Mouse (Mus musculus) common myeloid progenitor, adult 5-6 weeks (primary cell): ENCODE data around the gene Hoxb8. TPM values are rescaled to one million over a fixed set of nuclear protein-coding genes. Genes with fewer than 3 reads are reported as not detected.
A peak's percentile ranks its signal among the peaks of the same experiment; 100 is the strongest.

ENCODE experiments used
- ATAC-seq: replicated peaks from 2 replicates; pipeline ENCODE4 v1.8.0; 2016; ENCODE audit warnings: low read depth, mild to moderate bottlenecking, moderate TSS enrichment, inconsistent platforms; ENCODE audit not compliant: poor library complexity, severe bottlenecking
- total RNA-seq: library from RNA; stranded (forward); fragments of 200-1000, 187-1606 nt; gene quantifications from 2 replicates; pipeline ENCODE4 v1.2.3, GENCODE M21; 2017

Hoxb8 gene
- total RNA-seq, 1 experiment from 2014 or later, result not detected

- ATAC-seq, result no peak
These were observed 3.3 kb downstream of the Hoxb8 start for GRCm38 (mm10) chr11:96284774-96285734.

GRCm38 (mm10) chr11:96285771-96286738 is 4.3 kb downstream of the Hoxb8 start, which contains the start of gene Hoxb7:
Gene Hoxb7 (plus strand): TSS chr11:96286623.
- no peak for ATAC-seq

DNA sequence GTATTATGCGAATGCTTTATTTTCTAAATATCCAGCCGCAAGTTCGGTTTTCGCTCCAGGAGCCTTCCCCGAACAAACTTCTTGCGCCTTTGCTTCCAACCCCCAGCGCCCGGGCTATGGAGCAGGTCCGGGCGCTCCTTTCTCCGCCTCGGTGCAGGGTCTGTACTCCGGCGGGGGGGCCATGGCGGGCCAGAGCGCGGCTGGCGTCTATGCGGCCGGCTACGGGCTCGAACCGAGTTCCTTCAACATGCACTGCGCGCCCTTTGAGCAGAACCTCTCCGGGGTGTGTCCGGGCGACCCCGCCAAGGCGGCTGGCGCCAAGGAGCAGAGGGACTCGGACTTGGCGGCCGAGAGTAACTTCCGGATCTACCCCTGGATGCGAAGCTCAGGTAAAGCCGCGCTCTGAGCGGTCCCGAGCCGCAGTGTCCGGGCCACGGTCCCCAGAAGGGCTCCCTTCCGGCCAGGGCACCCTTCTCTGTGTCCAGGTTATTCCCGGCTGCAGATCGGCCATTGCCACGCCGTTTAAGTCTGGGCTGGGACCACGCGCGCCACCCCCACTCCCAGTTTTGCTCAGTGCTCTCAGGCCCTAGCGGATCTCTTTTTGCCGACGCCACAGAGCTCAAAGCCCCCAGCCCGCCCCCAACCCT is 5.2 kb downstream of the Hoxb8 start:
- no peak for ATAC-seq

- ATAC-seq, result no peak
These were observed 5.7 kb downstream of the Hoxb8 start for GRCm38 (mm10) chr11:96287411-96287810.

- no peak for ATAC-seq
These were observed 6.9 kb downstream of the Hoxb8 start for GRCm38 (mm10) chr11:96288455-96289221.

GRCm38 (mm10) chr11:96289293-96289692 is 7.6 kb downstream of the Hoxb8 start:
- no peak for ATAC-seq

DNA sequence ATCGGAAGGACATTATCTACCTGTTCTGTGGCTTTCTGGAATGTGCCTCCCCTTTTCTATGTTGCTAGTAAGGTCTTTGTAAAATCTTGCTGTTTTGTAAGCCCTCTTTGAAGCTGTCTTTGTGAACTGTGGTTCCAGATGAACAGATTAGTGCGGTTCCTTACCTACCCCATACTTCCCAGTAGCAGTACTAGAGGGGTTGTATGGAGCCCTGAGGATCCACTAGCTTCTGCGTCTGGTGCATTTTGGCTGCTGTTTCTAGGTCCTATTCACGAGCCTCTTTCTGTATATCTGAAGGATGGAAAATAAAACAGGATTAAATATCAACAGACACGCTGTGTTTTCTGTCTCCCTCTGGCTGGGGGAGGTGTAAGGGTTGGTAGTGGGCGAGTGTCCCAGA is 8.1 kb downstream of the Hoxb8 start:
- ATAC-seq, result no peak

GRCm38 (mm10) chr11:96290705-96291355 is 9.1 kb downstream of the Hoxb8 start:
- no peak for ATAC-seq

- no peak for ATAC-seq
These were observed 10.2 kb downstream of the Hoxb8 start, which contains the start of gene Hoxb6 for GRCm38 (mm10) chr11:96291681-96292564. Gene Hoxb6 (plus strand): TSS chr11:96292476.

GRCm38 (mm10) chr11:96292565-96293301 is 11.0 kb downstream of the Hoxb8 start:
- no peak for ATAC-seq

- no peak for ATAC-seq
These were observed 11.7 kb downstream of the Hoxb8 start for GRCm38 (mm10) chr11:96293302-96293921.

DNA sequence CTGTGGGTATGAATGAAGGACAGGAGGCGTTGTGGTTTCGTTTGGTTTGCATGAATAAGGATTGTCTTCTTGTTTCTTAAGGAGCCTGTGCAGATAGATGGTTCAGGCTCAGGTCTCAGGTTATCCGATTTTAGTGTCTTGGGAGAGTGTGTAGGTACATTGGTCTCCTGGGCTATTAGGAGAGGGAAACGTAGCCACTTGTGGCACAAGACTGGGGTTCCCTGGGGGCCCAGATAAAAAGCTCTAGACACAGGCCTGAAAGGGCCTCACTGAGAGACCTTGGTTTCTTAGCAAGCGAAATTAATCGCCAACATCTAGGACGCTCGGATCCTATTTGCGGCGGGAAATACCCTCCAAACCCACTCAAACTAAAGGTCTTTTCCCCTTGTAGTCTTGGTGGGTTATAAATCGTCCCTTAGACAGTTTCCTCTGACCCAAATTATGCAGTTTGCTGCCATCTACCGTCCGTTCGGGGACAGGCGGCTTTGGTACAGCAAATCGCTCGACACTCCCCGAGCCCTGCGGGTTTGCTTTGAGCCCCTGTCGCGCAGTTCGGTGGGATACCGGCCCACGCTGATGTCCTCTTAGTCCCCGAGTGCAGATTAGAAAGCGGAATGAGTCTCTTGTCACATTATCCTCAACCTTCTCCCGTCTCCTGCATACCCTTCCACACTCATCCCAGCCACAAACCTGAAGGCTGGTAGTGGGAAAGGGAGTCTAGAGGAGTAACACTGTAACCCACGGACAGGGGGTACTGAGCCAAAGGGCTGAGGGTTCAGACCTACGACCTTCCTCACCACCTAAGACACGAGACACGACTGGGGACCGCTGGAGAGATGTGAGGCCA is 12.8 kb downstream of the Hoxb8 start:
- peak; percentile 80 for ATAC-seq

- no peak for ATAC-seq
These were observed 13.6 kb downstream of the Hoxb8 start for GRCm38 (mm10) chr11:96295092-96295835.

GRCm38 (mm10) chr11:96296997-96297396 is 15.3 kb downstream of the Hoxb8 start:
- no peak for ATAC-seq

DNA sequence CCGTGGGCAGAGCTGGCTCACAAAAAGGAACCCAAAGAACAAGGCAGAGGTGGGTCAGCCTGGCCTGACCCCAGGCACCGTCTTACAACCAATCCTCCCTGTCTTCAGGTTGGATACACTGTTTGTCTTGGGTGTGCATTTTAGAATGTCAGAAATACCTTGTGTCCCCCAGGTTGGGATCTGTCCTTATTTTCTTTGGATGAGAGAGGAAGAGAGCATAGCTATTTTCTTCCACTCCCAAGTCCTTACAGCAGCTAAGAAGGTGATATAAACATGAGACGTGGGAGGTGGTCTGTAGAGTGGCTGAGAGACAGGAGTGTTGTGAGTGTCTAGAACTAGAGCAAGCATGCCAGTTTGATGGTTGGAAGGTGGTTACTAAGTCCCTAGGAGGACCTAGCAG is 15.7 kb downstream of the Hoxb8 start:
- no peak for ATAC-seq
